Mouse (Mus musculus) heart, embryonic 16.5 days (tissue): ENCODE measurements around the gene Gm42791. TPM values are rescaled to one million over a fixed set of nuclear protein-coding genes. Genes with fewer than 3 reads are reported as not detected.

Source experiments
- ATAC-seq: fragments of 200-750 bp; cut with Nextera tagmentation; replicated peaks from 2 replicates; pipeline ENCODE4 v1.8.0; 2017; ENCODE audit warnings: moderate number of reproducible peaks; ENCODE audit not compliant: insufficient read depth, low FRiP score; ENCODE audit errors: extremely low read depth
- H3K27ac ChIP-seq: fragments of 300-500 bp; sonication (generic); 2 replicates; pipeline ENCODE4 v1.5.1; 2014; ENCODE audit warnings: mild to moderate bottlenecking, low read length, control low read depth, moderate library complexity
- H3K27me3 ChIP-seq: fragments of 300-500 bp; sonication (generic); 2 replicates; pipeline ENCODE4 v1.6.1; 2014; ENCODE audit warnings: low read length, mixed read lengths; ENCODE audit not compliant: control insufficient read depth, insufficient read depth
- H3K36me3 ChIP-seq: fragments of 300-500 bp; sonication (generic); 2 replicates; pipeline ENCODE4 v1.6.1; 2014; ENCODE audit not compliant: control insufficient read depth, insufficient read depth
- H3K4me1 ChIP-seq: fragments of 300-500 bp; sonication (generic); 2 replicates; pipeline ENCODE4 v1.6.1; 2014; ENCODE audit warnings: low read length, mixed read lengths; ENCODE audit not compliant: control insufficient read depth, insufficient read depth
- H3K4me2 ChIP-seq: fragments of 300-500 bp; sonication (generic); 2 replicates; pipeline ENCODE4 v1.6.1; 2014; ENCODE audit warnings: low read depth, mild to moderate bottlenecking, control low read depth, low read length
- H3K4me3 ChIP-seq: fragments of 300-500 bp; sonication (generic); 2 replicates; pipeline ENCODE4 v1.5.1; 2014; ENCODE audit warnings: mild to moderate bottlenecking, control low read depth, low read length
- H3K9ac ChIP-seq: fragments of 300-500 bp; sonication (generic); 2 replicates; pipeline ENCODE4 v1.6.1; 2014; ENCODE audit warnings: low read length, control low read depth
- H3K9me3 ChIP-seq: fragments of 300-500 bp; sonication (generic); replicated peaks from 2 replicates; pipeline ENCODE4 v1.6.1; 2016; ENCODE audit warnings: low read length; ENCODE audit not compliant: control insufficient read depth
- WGBS: fragments of 180-500 bp; shearing (Covaris S2); extraction: QIAGEN DNeasy Blood & Tissue Kit; methylation state at CpG from one replicate; pipeline ENCODE4 v1.1.7; 2014; 5-methylcytosine and 5-hydroxymethylcytosine counted together
- polyA plus RNA-seq: library from polyadenylated mRNA; unstranded; fragments of >200 nt; fragmentation: Nextera tagmentation; extraction: Ambion mirVana; gene quantifications from 2 replicates; pipeline ENCODE4 v1.2.1, GENCODE M21; 2015

Gm42791 gene
- polyA plus RNA-seq, 1 experiment from 2014 or later = not detected

- Histone ChIP-seq H3K4me3 (no peak overlapping the region), H3K27ac (no peak overlapping the region), H3K36me3 (no peaks in the 10 kb centered on the region), H3K9me3 (no peaks in the 10 kb centered on the region), H3K4me2 (no peak overlapping the region), H3K27me3 (no peaks in the 10 kb centered on the region), H3K4me1 (peaks cover 17% of the 10 kb centered on the region), H3K9ac (no peak overlapping the region)
- WGBS = 83% methylated on average over 9 of the region's 9 CpGs
- no peak for ATAC-seq
These were observed 38.9 kb downstream of the Gm42791 start for GRCm38 (mm10) chr5:148956091-148956490.

DNA sequence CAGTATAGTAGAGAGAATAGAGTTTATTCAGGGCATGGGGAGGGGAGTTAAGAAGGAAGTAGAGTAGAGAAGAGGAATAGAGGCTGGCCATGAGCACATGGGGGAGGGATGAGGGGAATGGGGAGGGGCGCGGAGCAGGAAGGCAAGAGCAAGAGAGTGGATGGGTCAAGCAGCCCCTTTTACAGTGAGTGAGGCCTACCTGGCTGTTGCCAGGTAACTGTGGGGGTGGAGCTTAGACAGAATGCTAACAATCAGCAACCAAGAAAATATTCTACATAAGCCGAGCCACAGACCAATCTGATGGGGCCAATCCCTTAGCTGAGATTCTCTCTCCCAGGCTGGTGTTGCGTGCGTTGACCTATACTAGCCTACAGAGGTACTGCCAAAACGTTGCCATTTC is 39.4 kb downstream of the Gm42791 start:
- Histone ChIP-seq H3K4me2 (no peak overlapping the region), H3K4me3 (no peak overlapping the region), H3K4me1 (peaks cover 17% of the 10 kb centered on the region), H3K36me3 (no peaks in the 10 kb centered on the region), H3K27ac (no peak overlapping the region), H3K9me3 (no peaks in the 10 kb centered on the region), H3K9ac (no peak overlapping the region), H3K27me3 (no peaks in the 10 kb centered on the region)
- 87% methylated on average over 6 of the region's 6 CpGs for WGBS
- no peak for ATAC-seq

DNA sequence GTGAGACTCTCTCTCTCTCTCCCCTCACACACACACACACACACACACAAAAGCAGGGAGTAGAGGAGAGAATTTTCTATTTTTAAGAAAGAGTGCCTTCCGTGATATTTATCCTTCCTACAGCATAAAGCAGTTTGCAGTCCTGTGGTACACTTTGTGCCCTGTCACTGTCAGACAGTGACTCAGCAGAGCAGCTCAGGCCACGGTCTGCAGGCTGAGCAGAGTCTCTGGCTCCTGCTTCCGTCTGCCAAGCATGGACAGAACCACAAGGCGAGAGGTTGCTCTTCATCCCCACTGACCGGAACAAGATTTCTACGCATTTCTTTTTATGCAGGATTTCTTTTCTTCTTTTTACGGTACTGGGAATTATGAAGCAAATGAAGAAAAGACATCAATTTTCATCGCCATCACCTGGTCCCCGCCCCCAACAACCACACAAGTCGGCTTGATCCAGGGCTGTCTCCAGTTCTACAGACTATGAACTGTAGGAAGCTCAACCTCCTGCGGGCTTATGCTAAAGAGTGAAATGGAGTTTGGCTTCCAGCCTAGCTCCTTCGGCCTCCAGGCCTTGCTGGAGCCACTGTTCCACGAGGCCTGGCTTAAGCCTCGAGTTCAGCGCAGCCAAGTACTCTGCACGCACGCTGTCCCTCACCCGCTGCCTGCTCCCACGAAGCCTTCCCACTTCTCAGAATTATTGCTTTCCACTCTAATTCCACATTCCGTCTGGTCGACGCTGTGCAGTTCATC is 40.5 kb downstream of the Gm42791 start:
- Histone ChIP-seq H3K27ac (no peak overlapping the region), H3K4me1 (peaks cover 10% of the 10 kb centered on the region), H3K36me3 (no peaks in the 10 kb centered on the region), H3K9me3 (no peaks in the 10 kb centered on the region), H3K9ac (no peak overlapping the region), H3K4me2 (no peak overlapping the region), H3K27me3 (no peaks in the 10 kb centered on the region), H3K4me3 (no peak overlapping the region)
- no peak for ATAC-seq
- 80% methylated on average over 22 of the region's 22 CpGs for WGBS

DNA sequence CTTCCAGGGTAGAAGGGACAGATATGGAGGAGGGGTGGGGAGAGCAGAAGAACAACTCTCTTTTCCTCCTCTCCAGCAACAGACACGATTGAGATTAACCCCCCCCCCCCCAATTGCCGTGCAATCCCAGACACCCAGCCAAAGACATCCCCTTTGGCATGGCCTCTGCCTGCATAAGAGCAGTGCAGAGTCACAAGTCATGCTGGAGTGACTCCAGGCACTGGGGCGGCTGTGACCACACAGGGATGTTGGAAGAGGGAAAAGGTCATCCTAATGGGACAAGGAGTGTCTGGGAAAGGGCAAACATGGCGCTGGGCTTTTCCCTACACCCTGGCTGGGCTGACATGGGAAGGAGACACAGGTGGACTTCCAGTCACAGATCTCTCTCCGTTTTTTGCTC is 41.8 kb downstream of the Gm42791 start:
- ATAC-seq = no peak; the same call in 1 of the 2 replicates
- Histone ChIP-seq H3K4me1 (peaks cover 3% of the 10 kb centered on the region; the same call in 1 of the 2 replicates), H3K9me3 (no peaks in the 10 kb centered on the region), H3K4me2 (no peak overlapping the region), H3K36me3 (no peaks in the 10 kb centered on the region), H3K4me3 (no peak overlapping the region), H3K27ac (no peak overlapping the region), H3K27me3 (no peaks in the 10 kb centered on the region), H3K9ac (no peak overlapping the region)
- 54% methylated on average over 5 of the region's 5 CpGs for WGBS

GRCm38 (mm10) chr5:148952419-148952818 is 42.5 kb downstream of the Gm42791 start:
- Histone ChIP-seq H3K4me1 (peaks cover 3% of the 10 kb centered on the region; the same call in 1 of the 2 replicates), H3K36me3 (no peaks in the 10 kb centered on the region), H3K9ac (no peak overlapping the region), H3K9me3 (no peaks in the 10 kb centered on the region), H3K27me3 (no peaks in the 10 kb centered on the region), H3K4me3 (no peak overlapping the region), H3K4me2 (no peak overlapping the region), H3K27ac (no peak overlapping the region)
- 54% methylated on average over 6 of the region's 6 CpGs for WGBS
- ATAC-seq = no peak

DNA sequence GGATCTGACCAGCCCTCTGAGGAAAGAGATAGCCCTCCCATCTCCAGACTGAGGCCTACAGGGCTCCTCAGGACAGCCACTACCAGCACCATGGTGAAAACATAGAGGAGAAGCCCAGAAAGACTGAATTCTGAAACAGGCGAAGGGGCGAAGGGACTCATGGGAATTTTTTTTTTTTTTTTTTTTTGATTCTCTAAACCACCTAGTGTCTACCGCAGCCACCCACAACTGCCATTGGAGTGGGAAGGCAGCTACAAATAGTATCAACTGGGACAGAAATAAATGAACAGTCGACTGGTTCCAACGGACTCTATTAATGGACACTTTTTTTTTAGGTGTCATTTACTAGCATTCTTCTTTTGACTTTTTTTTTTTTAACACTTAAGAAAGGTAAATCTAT is 43.6 kb downstream of the Gm42791 start:
- H3K27ac ChIP-seq = no peak overlapping the region
- no peaks in the 10 kb centered on the region for H3K9me3 ChIP-seq
- no peak overlapping the region for H3K4me3 ChIP-seq
- H3K4me1 ChIP-seq = peaks cover 3% of the 10 kb centered on the region; the same call in 1 of the 2 replicates
- H3K9ac ChIP-seq = no peak overlapping the region
- ATAC-seq = no peak
- no peak overlapping the region for H3K4me2 ChIP-seq
- no peaks in the 10 kb centered on the region for H3K36me3 ChIP-seq
- no peaks in the 10 kb centered on the region for H3K27me3 ChIP-seq
- WGBS = 64% methylated on average over 5 of the region's 5 CpGs

- ATAC-seq = peak; percentile 53; the same call in 1 of the 2 replicates
- no peaks in the 10 kb centered on the region for H3K36me3 ChIP-seq
- H3K4me1 ChIP-seq = peaks cover 3% of the 10 kb centered on the region; the same call in 1 of the 2 replicates
- no peaks in the 10 kb centered on the region for H3K27me3 ChIP-seq
- no peak overlapping the region for H3K4me2 ChIP-seq
- no peaks in the 10 kb centered on the region for H3K9me3 ChIP-seq
- WGBS = 32% methylated on average over 15 of the region's 15 CpGs
- no peak overlapping the region for H3K9ac ChIP-seq
- no peak overlapping the region; the same call in 1 of the 2 replicates for H3K27ac ChIP-seq
- no peak overlapping the region for H3K4me3 ChIP-seq
These were observed 44.9 kb downstream of the Gm42791 start for GRCm38 (mm10) chr5:148950064-148950463.

GRCm38 (mm10) chr5:148948577-148948976 is 46.4 kb downstream of the Gm42791 start:
- ATAC-seq = no peak
- Histone ChIP-seq H3K27ac (no peak overlapping the region), H3K4me2 (no peak overlapping the region), H3K36me3 (no peaks in the 10 kb centered on the region), H3K27me3 (no peaks in the 10 kb centered on the region), H3K9ac (no peak overlapping the region), H3K4me1 (peaks cover 3% of the 10 kb centered on the region; the same call in 1 of the 2 replicates), H3K9me3 (no peaks in the 10 kb centered on the region), H3K4me3 (no peak overlapping the region)
- 65% methylated on average over 9 of the region's 9 CpGs for WGBS

DNA sequence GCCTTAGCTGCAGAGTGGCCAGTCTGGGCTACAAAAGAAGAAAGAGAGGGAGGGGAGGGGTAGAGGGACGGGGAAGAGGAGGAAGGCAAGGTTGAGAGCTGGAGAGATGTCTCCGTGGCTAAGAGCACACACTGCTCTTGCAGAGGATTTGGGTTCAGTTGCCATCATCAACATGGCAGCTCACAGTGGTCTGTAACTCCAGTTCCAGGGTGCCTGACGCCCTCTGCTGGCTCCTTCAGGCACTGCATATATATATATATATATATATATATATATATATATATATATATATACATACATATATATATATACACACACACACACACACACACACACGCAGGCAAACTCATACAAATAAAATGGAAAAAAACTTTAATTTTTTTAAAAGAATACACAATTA is 47.5 kb downstream of the Gm42791 start:
- Histone ChIP-seq H3K27ac (no peak overlapping the region), H3K27me3 (no peaks in the 10 kb centered on the region), H3K4me3 (no peak overlapping the region), H3K36me3 (no peaks in the 10 kb centered on the region), H3K4me2 (no peak overlapping the region), H3K4me1 (no peaks in the 10 kb centered on the region; the same call in 1 of the 2 replicates), H3K9ac (no peak overlapping the region), H3K9me3 (no peaks in the 10 kb centered on the region)
- no peak for ATAC-seq
- WGBS = 80% methylated on average over 4 of the region's 4 CpGs
